In genomic region chr10:128744680-128745601, GRCm38 (mm10) we compare ENCODE assay signal across 8 mouse cellular contexts. TPM values are rescaled to one million over a fixed set of nuclear protein-coding genes. Genes with fewer than 3 reads are reported as not detected.
A peak's percentile ranks its signal among the peaks of the same experiment; 100 is the strongest.
DNase-seq lines count a peak whose midpoint lies in the region; ATAC-seq and TF ChIP-seq lines count a peak whose summit lies in the region.

Gene Dgka (minus strand): TSS chr10:128744855.

- H3K9me3 ChIP-seq in MEL (replicated peaks; ENCODE audit: insufficient read depth, low read length) = no peaks in the 10 kb centered on the region
- no peaks in the 10 kb centered on the region for H3K9me3 ChIP-seq in embryonic facial prominence, embryonic 15.5 days (replicated peaks)
- H3K9me3 ChIP-seq in hindbrain, embryonic 13.5 days = no peaks in the 10 kb centered on the region
- no peaks in the 10 kb centered on the region for H3K9me3 ChIP-seq in liver, embryonic 13.5 days (replicated peaks)
- H3K9me3 ChIP-seq in neural tube, embryonic 11.5 days (ENCODE audit: control insufficient read depth, low read length) = no peaks in the 10 kb centered on the region

- H3K4me3 ChIP-seq in MEL (ENCODE audit: control insufficient read depth in 1 of 2, insufficient read depth in 1 of 2, low read depth in 2 of 2, low read length in 2 of 2) = peak within 1 kb of the TSS; percentile 73 to 81
- peak within 1 kb of the TSS; percentile 70 for H3K4me3 ChIP-seq in embryonic facial prominence, embryonic 15.5 days (replicated peaks)
- peak within 1 kb of the TSS; percentile 60 for H3K4me3 ChIP-seq in hindbrain, embryonic 13.5 days
- H3K4me3 ChIP-seq in liver, embryonic 13.5 days (replicated peaks) = peak within 1 kb of the TSS; percentile 59
- peak within 1 kb of the TSS; percentile 55 for H3K4me3 ChIP-seq in neural tube, embryonic 11.5 days (ENCODE audit: low read depth, low read length)

- no peaks in the 10 kb centered on the region for H3K27me3 ChIP-seq in MEL (ENCODE audit: control insufficient read depth in 1 of 2, insufficient read depth in 2 of 2, low read length in 2 of 2)
- no peaks in the 10 kb centered on the region for H3K27me3 ChIP-seq in embryonic facial prominence, embryonic 15.5 days
- H3K27me3 ChIP-seq in hindbrain, embryonic 13.5 days = peaks cover 63% of the 10 kb centered on the region
- peaks cover 48% of the 10 kb centered on the region for H3K27me3 ChIP-seq in liver, embryonic 13.5 days
- H3K27me3 ChIP-seq in neural tube, embryonic 11.5 days (ENCODE audit: control insufficient read depth, insufficient read depth, low read length) = peaks cover 23% of the 10 kb centered on the region

- peak in 2 of 3 experiments; percentile 28 to 44; a peak in 2 of 6 replicates for TF ChIP-seq CTCF in MEL (IDR thresholded peaks at IDR 0.05 in 2 of 3, conservative IDR thresholded peaks at IDR 0.05 in 1 of 3; ENCODE audit: control insufficient read depth in 1 of 3, insufficient read depth in 1 of 3, low read depth in 2 of 3, low read length in 3 of 3, poor library complexity in 1 of 3, severe bottlenecking in 1 of 3)

- H3K9ac ChIP-seq in MEL (ENCODE audit: control insufficient read depth, low read depth, low read length, poor library complexity, severe bottlenecking) = peak within 1 kb of the TSS; percentile 74
- peak within 1 kb of the TSS; percentile 72 for H3K9ac ChIP-seq in embryonic facial prominence, embryonic 15.5 days
- H3K9ac ChIP-seq in hindbrain, embryonic 13.5 days = peak within 1 kb of the TSS; percentile 87
- H3K9ac ChIP-seq in liver, embryonic 13.5 days = peak within 1 kb of the TSS; percentile 56
- H3K9ac ChIP-seq in neural tube, embryonic 11.5 days (ENCODE audit: low read length) = peak within 1 kb of the TSS; percentile 72

- H3K36me3 ChIP-seq in MEL (ENCODE audit: control insufficient read depth in 1 of 2, insufficient read depth in 2 of 2, low read length in 2 of 2) = peaks cover 0 to 20% of the 10 kb centered on the region in 2 experiments; a peak in 2 of 4 replicates
- no peaks in the 10 kb centered on the region for H3K36me3 ChIP-seq in embryonic facial prominence, embryonic 15.5 days
- no peaks in the 10 kb centered on the region for H3K36me3 ChIP-seq in hindbrain, embryonic 13.5 days
- H3K36me3 ChIP-seq in liver, embryonic 13.5 days = no peaks in the 10 kb centered on the region
- no peaks in the 10 kb centered on the region for H3K36me3 ChIP-seq in neural tube, embryonic 11.5 days (ENCODE audit: control insufficient read depth, insufficient read depth, low read length)

- H3K4me1 ChIP-seq in MEL (ENCODE audit: control insufficient read depth in 1 of 2, insufficient read depth in 2 of 2, low read length in 2 of 2) = peaks cover 0 to 25% of the 10 kb centered on the region in 2 experiments
- H3K4me1 ChIP-seq in embryonic facial prominence, embryonic 15.5 days = peaks cover 29% of the 10 kb centered on the region
- peaks cover 42% of the 10 kb centered on the region for H3K4me1 ChIP-seq in hindbrain, embryonic 13.5 days (replicated peaks)
- peaks cover 57% of the 10 kb centered on the region for H3K4me1 ChIP-seq in liver, embryonic 13.5 days (replicated peaks)
- peaks cover 12% of the 10 kb centered on the region for H3K4me1 ChIP-seq in neural tube, embryonic 11.5 days (ENCODE audit: control insufficient read depth, insufficient read depth, low read length)

- no peak for TF ChIP-seq POLR2A in MEL (IDR thresholded peaks at IDR 0.05; ENCODE audit: control insufficient read depth in 1 of 2, insufficient read depth in 1 of 2, low read depth in 1 of 2, low read length in 2 of 2, poor library complexity in 1 of 2)

- no peak for TF ChIP-seq EP300 in MEL (IDR thresholded peaks at IDR 0.05; ENCODE audit: low read depth in 1 of 2, low read length in 2 of 2)

- peak within 1 kb of the TSS; percentile 61 for H3K27ac ChIP-seq in MEL (ENCODE audit: control insufficient read depth, low read depth, low read length)
- peak within 1 kb of the TSS; percentile 86 for H3K27ac ChIP-seq in embryonic facial prominence, embryonic 15.5 days (replicated peaks)
- peak within 1 kb of the TSS; percentile 12; the same call in 1 of the 2 replicates for H3K27ac ChIP-seq in hindbrain, embryonic 13.5 days
- 0 out of 2 replicates have a peak within 1 kb of the TSS, but pooled peaks have one; percentile 10 for H3K27ac ChIP-seq in liver, embryonic 13.5 days
- H3K27ac ChIP-seq in neural tube, embryonic 11.5 days (ENCODE audit: low read depth, low read length) = no peak within 1 kb of the TSS

- TF ChIP-seq RAD21 in MEL (IDR thresholded peaks at IDR 0.05; ENCODE audit: low read depth, low read length) = no peak; the same call in 1 of the 2 replicates

- ATAC-seq in embryonic facial prominence, embryonic 15.5 days (ENCODE audit: insufficient number of reproducible peaks, low FRiP score, low TSS enrichment, low read depth) = no peak
- no peak for ATAC-seq in hindbrain, embryonic 13.5 days (ENCODE audit: low FRiP score)
- no peak for ATAC-seq in liver, embryonic 13.5 days (ENCODE audit: low read depth)
- ATAC-seq in neural tube, embryonic 11.5 days (ENCODE audit: insufficient read depth, low FRiP score, low TSS enrichment) = no peak

- peak within 1 kb of the TSS; percentile 79 for H3K4me2 ChIP-seq in embryonic facial prominence, embryonic 15.5 days (replicated peaks)
- peak within 1 kb of the TSS; percentile 94 for H3K4me2 ChIP-seq in hindbrain, embryonic 13.5 days
- peak within 1 kb of the TSS; percentile 72 for H3K4me2 ChIP-seq in liver, embryonic 13.5 days
- peak within 1 kb of the TSS; percentile 95 for H3K4me2 ChIP-seq in neural tube, embryonic 11.5 days (ENCODE audit: low read depth)

- peaks cover 22% of the 10 kb centered on the region for H3K79me2 ChIP-seq in MEL (ENCODE audit: control insufficient read depth, insufficient read depth, low read length, poor library complexity)

- WGBS in embryonic facial prominence, embryonic 15.5 days = 18% methylated on average over 18 of the region's 18 CpGs
- WGBS in hindbrain, embryonic 13.5 days = 24% methylated on average over 18 of the region's 18 CpGs
- WGBS in liver, embryonic 13.5 days (ENCODE audit: insufficient replicate concordance) = 19% methylated on average over 18 of the region's 18 CpGs
- WGBS in neural tube, embryonic 11.5 days = 21% methylated on average over 18 of the region's 18 CpGs

- DNase-seq in B cell, adult 2 months = peak; percentile 44 to 50
- DNase-seq in MEL (ENCODE audit: low read depth, low spot score) = peak; percentile 76
- no peak for DNase-seq in liver, embryonic 13.5 days
- no peak for DNase-seq in neural tube, embryonic 11.5 days (ENCODE audit: low spot score)
- no peak for DNase-seq in left cerebral cortex, adult 9 months (ENCODE audit: low spot score in 2 of 2)
- no peak for DNase-seq in urinary bladder, postnatal 25 days (ENCODE audit: low spot score)

TF ChIP-seq in MEL, 35 proteins besides CTCF, POLR2A, EP300 and RAD21 (continues in another document):
- TF ChIP-seq UBTF (IDR thresholded peaks at IDR 0.05; ENCODE audit: borderline replicate concordance, insufficient read depth, low read depth, low read length) = no peak
- no peak for TF ChIP-seq MAFK (IDR thresholded peaks at IDR 0.05; ENCODE audit: borderline replicate concordance, low read depth, low read length)
- no peak for TF ChIP-seq MAZ (IDR thresholded peaks at IDR 0.05; ENCODE audit: low read depth, low read length)
- no peak for TF ChIP-seq E2F4 (IDR thresholded peaks at IDR 0.05; ENCODE audit: borderline replicate concordance, low read depth, low read length)
- no peak for TF ChIP-seq ZKSCAN1 (IDR thresholded peaks at IDR 0.05; ENCODE audit: low read depth, low read length)
- no peak for TF ChIP-seq JUND (IDR thresholded peaks at IDR 0.05; ENCODE audit: low read depth, low read length)
- TF ChIP-seq ELF1 (IDR thresholded peaks at IDR 0.05; ENCODE audit: low read depth, low read length) = no peak
- no peak for TF ChIP-seq GATA1 (IDR thresholded peaks at IDR 0.05; ENCODE audit: low read depth, low read length)
- TF ChIP-seq KAT2A (conservative IDR thresholded peaks at IDR 0.05; ENCODE audit: low read depth, low read length) = no peak
- no peak; the same call in 1 of the 2 replicates for TF ChIP-seq ETS1 (IDR thresholded peaks at IDR 0.05; ENCODE audit: low read depth, low read length)
- TF ChIP-seq POLR2AphosphoS5 (IDR thresholded peaks at IDR 0.05; ENCODE audit: borderline replicate concordance, low read depth, low read length) = no peak
- no peak for TF ChIP-seq CHD2 (IDR thresholded peaks at IDR 0.05; ENCODE audit: low read length)
- no peak for TF ChIP-seq MEF2A (IDR thresholded peaks at IDR 0.05; ENCODE audit: extremely low read depth, insufficient replicate concordance, low read depth, low read length, poor library complexity, severe bottlenecking)
- no peak for TF ChIP-seq GABPA (IDR thresholded peaks at IDR 0.05; ENCODE audit: low read depth, low read length)
- 0 out of 2 replicates have a peak, but pooled peaks have one; percentile 26 for TF ChIP-seq ZMIZ1 (IDR thresholded peaks at IDR 0.05; ENCODE audit: low read depth, low read length)
- TF ChIP-seq POLR2AphosphoS2 (IDR thresholded peaks at IDR 0.05; ENCODE audit: low read length) = no peak
- TF ChIP-seq TBP (IDR thresholded peaks at IDR 0.05; ENCODE audit: low read depth, low read length) = 0 out of 2 replicates have a peak, but pooled peaks have one; percentile 27
- TF ChIP-seq MYC (IDR thresholded peaks at IDR 0.05; ENCODE audit: low read depth, low read length) = 0 out of 2 replicates have a peak, but pooled peaks have one; percentile 23
- TF ChIP-seq MAX (IDR thresholded peaks at IDR 0.05; ENCODE audit: low read length) = no peak
- TF ChIP-seq HCFC1 (IDR thresholded peaks at IDR 0.05; ENCODE audit: low read depth, low read length) = 0 out of 2 replicates have a peak, but pooled peaks have one; percentile 4
- TF ChIP-seq CHD1 (IDR thresholded peaks at IDR 0.05; ENCODE audit: low read depth, low read length) = no peak
- peak; percentile 98 for TF ChIP-seq ZNF384 (IDR thresholded peaks at IDR 0.05; ENCODE audit: low read depth, low read length)
- TF ChIP-seq NRF1 (IDR thresholded peaks at IDR 0.05; ENCODE audit: insufficient read depth, low read depth, low read length, poor library complexity, severe bottlenecking) = no peak
- peak; percentile 44; the same call in 1 of the 2 replicates for TF ChIP-seq MXI1 (IDR thresholded peaks at IDR 0.05; ENCODE audit: low read depth, low read length)

RNA-seq across cellular contexts. Expression of gene Dgka, which starts in this region (rescaled TPM):
- total RNA-seq in MEL (2012; rRNA removed) = 0.69 and 1.0 TPM in 2 replicates
- 1 to 10 TPM in 1 of 2 experiments, not detected in 1; 3.5 TPM for polyA plus RNA-seq in MEL (2012; ENCODE audit: insufficient read depth in 1 of 2, insufficient read length in 2 of 2, low read depth in 1 of 2, low replicate concordance in 2 of 2, missing spikeins in 1 of 2)
- 25.6 and 26.5 TPM in 2 replicates for polyA plus RNA-seq in embryonic facial prominence, embryonic 15.5 days (2015; fragmentation: Nextera tagmentation; extraction: Ambion mirVana)
- polyA plus RNA-seq in hindbrain, embryonic 13.5 days (2015; fragmentation: Nextera tagmentation; extraction: Ambion mirVana) = 6.5 and 7.0 TPM in 2 replicates
- polyA plus RNA-seq in liver, embryonic 13.5 days (2015; fragmentation: Nextera tagmentation; extraction: Ambion mirVana) = 1.8 and 2.6 TPM in 2 replicates
- 5.8 and 6.2 TPM in 2 replicates for polyA plus RNA-seq in neural tube, embryonic 11.5 days (2014; fragmentation: Nextera tagmentation; extraction: Ambion mirVana)

Comparison
In these comparisons a context has a peak if more than half of its experiments do, and no peak if none do; other contexts are left out.
1. DNase-seq: peak in B cell, adult 2 months (2 of 2) and MEL (single experiment); none in liver, embryonic 13.5 days (single experiment), neural tube, embryonic 11.5 days (single experiment), left cerebral cortex, adult 9 months (0 of 2) and urinary bladder, postnatal 25 days (single experiment).
2. Peak in every context shown above with its lines, with median percentiles within 50 percentile points of each other: H3K4me3 ChIP-seq, H3K9ac ChIP-seq and H3K4me2 ChIP-seq.